Mouse (Mus musculus): ENCODE data around the gene Mettl27. TPM values are rescaled to one million over a fixed set of nuclear protein-coding genes. Genes with fewer than 3 reads are reported as not detected.

Gene Mettl27
- polyA plus RNA-seq (2012), result 5.8 and 6.4 TPM in 2 replicates

DNA sequence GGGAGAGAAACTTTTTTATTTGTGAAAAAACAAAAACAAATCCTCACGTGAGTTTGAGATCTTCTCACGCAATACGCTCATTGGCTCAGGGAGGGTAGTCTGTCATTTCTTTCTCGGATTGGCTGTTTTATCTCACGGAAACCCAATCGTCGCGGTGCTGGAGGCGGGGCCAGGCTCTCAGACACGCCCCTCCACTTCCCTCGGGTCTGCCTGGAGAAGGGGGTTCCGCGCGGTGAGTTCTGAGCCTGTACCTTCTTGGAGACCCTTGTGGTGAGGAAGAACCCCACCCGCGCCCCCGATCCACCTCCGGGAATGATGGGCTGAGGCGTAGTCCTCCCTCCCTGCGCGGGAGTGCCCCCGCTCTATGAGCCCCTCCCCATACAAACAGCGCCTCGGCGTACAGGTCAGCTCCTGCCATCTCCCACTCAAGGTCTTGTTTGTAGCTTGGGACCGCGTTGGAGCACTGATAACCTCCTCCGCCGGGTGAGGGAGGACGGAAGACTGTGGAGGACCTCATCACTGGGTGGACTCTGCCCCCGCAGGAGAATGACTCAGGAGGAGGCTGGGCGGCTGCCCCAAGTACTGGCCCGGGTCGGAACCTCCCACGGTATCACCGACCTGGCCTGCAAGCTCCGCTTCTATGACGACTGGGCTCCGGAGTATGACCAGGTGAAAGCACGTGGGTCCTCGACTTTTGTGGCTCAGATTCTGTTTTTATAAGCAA is at the start of gene Mettl27:
TSS of gene Mettl27 (plus strand) at position 190 of the 724 bp plus-strand sequence.
- Histone ChIP-seq H3K36me3 (ENCODE audit: control insufficient read depth) (peaks cover 26% of the 10 kb centered on the region), H3K9me3 (ENCODE audit: control insufficient read depth, low read length) (no peaks in the 10 kb centered on the region), H3K4me3 (replicated peaks) (peak within 1 kb of the TSS; percentile 66), H3K27me3 (ENCODE audit: control insufficient read depth) (peaks cover 21% of the 10 kb centered on the region), H3K4me1 (ENCODE audit: control insufficient read depth) (peaks cover 38% of the 10 kb centered on the region)
- no peak for TF ChIP-seq GATA1 (IDR thresholded peaks at IDR 0.05; ENCODE audit: low read length)
- TF ChIP-seq TAL1 (IDR thresholded peaks at IDR 0.05; ENCODE audit: low read length), result no peak

DNA sequence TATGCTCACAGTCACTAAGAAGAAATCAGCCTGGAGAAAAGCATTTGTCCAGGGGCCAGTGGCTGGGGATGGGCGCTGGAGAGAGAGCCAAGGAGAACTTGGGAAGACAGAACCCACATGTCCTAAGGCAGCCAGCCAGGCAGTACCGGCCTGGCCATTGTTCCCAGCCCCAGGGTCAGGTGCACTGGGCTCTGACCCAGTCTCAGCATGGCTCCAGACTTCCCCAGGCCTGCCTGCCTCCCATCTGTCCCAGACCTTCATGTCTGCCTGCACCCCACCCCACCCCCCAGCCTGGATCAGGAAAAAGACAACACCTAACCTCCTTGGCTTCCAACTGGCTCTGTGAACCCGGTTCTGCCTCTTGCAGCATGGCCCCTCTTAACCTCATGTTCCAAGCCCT is 49.1 kb upstream of the Mettl27 start:
- no peak overlapping the region for H3K4me3 ChIP-seq (replicated peaks)
- no peaks in the 10 kb centered on the region for H3K4me1 ChIP-seq (ENCODE audit: control insufficient read depth)
- no peaks in the 10 kb centered on the region for H3K9me3 ChIP-seq (ENCODE audit: control insufficient read depth, low read length)
- peaks cover 4% of the 10 kb centered on the region; the same call in 1 of the 2 replicates for H3K27me3 ChIP-seq (ENCODE audit: control insufficient read depth)
- no peaks in the 10 kb centered on the region for H3K36me3 ChIP-seq (ENCODE audit: control insufficient read depth)
- no peak for TF ChIP-seq TAL1 (IDR thresholded peaks at IDR 0.05; ENCODE audit: low read length)

DNA sequence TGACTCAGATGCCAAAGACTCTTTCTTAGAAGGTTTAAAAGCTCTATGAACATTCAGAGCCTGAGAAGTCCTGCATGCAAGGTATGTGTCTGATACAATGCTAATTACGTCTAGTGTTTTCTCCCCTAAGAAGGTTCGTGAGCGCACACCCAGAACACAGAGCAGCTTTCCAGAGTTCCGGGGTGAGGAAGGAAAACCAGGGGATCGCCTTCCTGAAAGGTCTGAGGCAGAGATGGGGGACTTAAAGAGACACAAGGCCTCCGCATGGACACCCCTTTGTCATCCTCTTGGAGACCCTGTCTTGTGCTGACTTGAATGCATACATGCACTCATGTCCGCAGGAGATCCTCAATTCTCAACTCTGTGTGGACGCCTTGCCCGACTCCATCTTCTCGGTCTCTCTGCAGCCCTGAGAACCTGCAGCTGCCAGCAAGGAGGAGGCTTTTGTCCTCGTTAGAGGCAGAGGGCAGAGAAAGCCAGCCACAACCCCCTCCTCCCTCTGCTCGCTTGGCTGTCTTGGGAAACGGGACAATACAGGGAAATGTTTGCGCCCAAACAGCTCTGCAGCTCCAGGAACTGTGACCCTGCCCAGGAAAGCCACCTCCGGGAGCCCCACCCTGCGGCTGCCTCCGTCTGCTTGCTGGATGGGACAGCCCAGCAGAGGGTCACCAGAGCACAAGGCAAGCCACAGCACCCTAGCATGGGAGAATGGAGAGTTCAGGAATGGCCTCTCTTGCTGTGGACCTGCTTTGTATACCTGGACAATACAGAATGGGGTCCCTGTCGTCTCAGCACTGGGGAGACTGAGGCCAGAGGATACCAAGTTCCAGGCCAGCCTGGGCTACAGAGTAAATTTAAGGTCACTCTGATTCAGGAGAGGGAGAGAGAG is 44.5 kb upstream of the Mettl27 start:
- peaks cover 4% of the 10 kb centered on the region; the same call in 1 of the 2 replicates for H3K27me3 ChIP-seq (ENCODE audit: control insufficient read depth)
- H3K36me3 ChIP-seq (ENCODE audit: control insufficient read depth), result no peaks in the 10 kb centered on the region
- TF ChIP-seq TAL1 (IDR thresholded peaks at IDR 0.05; ENCODE audit: low read length), result no peak
- no peak for TF ChIP-seq GATA1 (IDR thresholded peaks at IDR 0.05; ENCODE audit: low read length)
- H3K4me1 ChIP-seq (ENCODE audit: control insufficient read depth), result no peaks in the 10 kb centered on the region
- no peak overlapping the region for H3K4me3 ChIP-seq (replicated peaks)
- peaks cover under 1% of the 10 kb centered on the region for H3K9me3 ChIP-seq (ENCODE audit: control insufficient read depth, low read length)

DNA sequence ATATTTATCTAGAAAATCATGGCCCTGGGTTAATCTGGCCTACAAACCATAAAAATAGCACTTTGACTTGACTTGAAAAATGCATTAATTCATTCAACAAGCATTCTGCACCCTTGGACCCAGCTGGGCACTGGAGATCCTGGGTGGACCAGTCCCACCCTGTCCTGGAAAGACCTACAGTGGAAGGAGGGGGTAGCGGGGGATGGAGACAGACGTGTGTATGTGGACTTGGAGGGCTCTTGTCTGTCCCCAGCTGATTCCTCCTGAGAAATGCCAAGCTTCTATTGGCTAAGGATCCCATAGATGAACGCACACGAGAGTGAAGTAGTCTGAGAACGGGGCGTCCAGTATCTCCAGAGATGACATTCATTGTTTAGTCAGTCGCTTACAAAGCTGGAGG is 43.7 kb upstream of the Mettl27 start:
- Histone ChIP-seq H3K27me3 (ENCODE audit: control insufficient read depth) (peaks cover 4% of the 10 kb centered on the region; the same call in 1 of the 2 replicates), H3K4me1 (ENCODE audit: control insufficient read depth) (no peaks in the 10 kb centered on the region), H3K9me3 (ENCODE audit: control insufficient read depth, low read length) (peaks cover 6% of the 10 kb centered on the region), H3K4me3 (replicated peaks) (no peak overlapping the region), H3K36me3 (ENCODE audit: control insufficient read depth) (no peaks in the 10 kb centered on the region)
- no peak for TF ChIP-seq GATA1 (IDR thresholded peaks at IDR 0.05; ENCODE audit: low read length)
- TF ChIP-seq TAL1 (IDR thresholded peaks at IDR 0.05; ENCODE audit: low read length), result no peak

DNA sequence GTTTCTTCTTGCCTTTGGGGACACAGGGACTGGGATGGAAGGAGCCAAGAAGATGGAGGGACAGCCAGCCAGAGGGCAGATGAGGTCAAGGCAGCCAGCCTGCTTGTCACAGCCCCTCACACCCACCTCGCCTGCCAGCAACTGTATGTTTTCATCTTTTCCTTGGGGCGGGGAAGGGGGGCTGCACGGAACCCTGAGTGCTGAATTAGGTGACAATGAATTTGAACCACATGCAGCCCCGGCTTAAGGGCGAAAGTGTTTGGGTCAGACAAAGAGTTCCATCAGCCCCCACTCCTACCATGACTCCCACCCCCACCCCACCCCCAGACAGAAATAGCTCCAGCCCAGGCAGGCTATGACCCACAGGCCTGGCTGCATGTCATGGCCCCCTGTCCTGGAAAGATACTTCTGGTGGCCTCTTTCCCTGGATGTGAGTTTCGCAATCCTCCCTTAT is 41.5 kb upstream of the Mettl27 start:
- TF ChIP-seq GATA1 (IDR thresholded peaks at IDR 0.05; ENCODE audit: low read length) (no peak), TAL1 (IDR thresholded peaks at IDR 0.05; ENCODE audit: low read length) (no peak)
- no peaks in the 10 kb centered on the region for H3K36me3 ChIP-seq (ENCODE audit: control insufficient read depth)
- H3K4me3 ChIP-seq (replicated peaks), result no peak overlapping the region
- H3K27me3 ChIP-seq (ENCODE audit: control insufficient read depth), result peaks cover 4% of the 10 kb centered on the region; the same call in 1 of the 2 replicates
- no peaks in the 10 kb centered on the region for H3K4me1 ChIP-seq (ENCODE audit: control insufficient read depth)
- H3K9me3 ChIP-seq (ENCODE audit: control insufficient read depth, low read length), result peaks cover 6% of the 10 kb centered on the region

DNA sequence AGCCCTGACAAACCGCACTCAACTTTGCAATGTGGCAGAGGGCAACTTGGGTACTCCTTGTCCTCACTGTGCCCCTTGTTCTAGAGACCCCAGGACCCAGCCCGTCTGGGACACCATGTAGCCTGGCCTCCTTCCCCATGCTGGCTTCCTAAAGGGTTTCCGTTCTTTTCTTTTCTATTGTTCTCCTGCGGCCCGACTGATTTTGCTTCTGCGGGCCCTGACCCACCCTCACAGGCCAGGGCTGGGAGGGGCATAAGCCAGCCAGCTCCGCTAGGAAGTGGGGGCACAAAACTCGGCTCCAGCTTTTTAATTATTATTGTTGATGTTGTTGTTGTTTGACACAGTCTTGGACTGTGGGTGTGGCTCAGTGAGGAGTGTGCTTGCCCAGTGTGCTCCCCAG is 40.6 kb upstream of the Mettl27 start:
- no peak overlapping the region for H3K4me3 ChIP-seq (replicated peaks)
- H3K9me3 ChIP-seq (ENCODE audit: control insufficient read depth, low read length), result peaks cover 6% of the 10 kb centered on the region
- H3K36me3 ChIP-seq (ENCODE audit: control insufficient read depth), result no peaks in the 10 kb centered on the region
- peaks cover 4% of the 10 kb centered on the region; the same call in 1 of the 2 replicates for H3K27me3 ChIP-seq (ENCODE audit: control insufficient read depth)
- no peaks in the 10 kb centered on the region for H3K4me1 ChIP-seq (ENCODE audit: control insufficient read depth)
- TF ChIP-seq GATA1 (IDR thresholded peaks at IDR 0.05; ENCODE audit: low read length) (no peak), TAL1 (IDR thresholded peaks at IDR 0.05; ENCODE audit: low read length) (no peak)

DNA sequence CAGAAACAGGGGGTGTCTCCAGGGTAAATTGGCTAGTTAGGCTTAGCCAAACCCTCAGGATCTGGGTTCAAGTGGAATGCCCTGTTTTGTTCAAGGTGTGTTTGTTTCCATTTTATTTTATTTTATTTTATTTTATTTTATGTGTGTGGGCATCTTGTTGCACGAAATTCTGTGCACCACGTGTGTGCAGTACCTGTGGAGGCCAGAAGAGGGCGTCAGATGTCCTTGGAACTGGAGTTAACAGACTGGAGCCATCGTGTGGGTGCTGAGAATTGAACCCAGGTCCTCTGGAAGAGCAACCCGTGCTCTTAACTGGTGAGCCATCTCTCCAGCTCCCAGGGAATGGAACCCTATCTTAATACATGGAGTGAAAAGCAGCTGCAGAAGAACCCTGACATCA is 39.5 kb upstream of the Mettl27 start:
- Histone ChIP-seq H3K27me3 (ENCODE audit: control insufficient read depth) (peaks cover under 1% of the 10 kb centered on the region; the same call in 1 of the 2 replicates), H3K4me1 (ENCODE audit: control insufficient read depth) (no peaks in the 10 kb centered on the region), H3K36me3 (ENCODE audit: control insufficient read depth) (no peaks in the 10 kb centered on the region), H3K9me3 (ENCODE audit: control insufficient read depth, low read length) (peaks cover 6% of the 10 kb centered on the region), H3K4me3 (replicated peaks) (no peak overlapping the region)
- TF ChIP-seq TAL1 (IDR thresholded peaks at IDR 0.05; ENCODE audit: low read length), result no peak
- TF ChIP-seq GATA1 (IDR thresholded peaks at IDR 0.05; ENCODE audit: low read length), result no peak

DNA sequence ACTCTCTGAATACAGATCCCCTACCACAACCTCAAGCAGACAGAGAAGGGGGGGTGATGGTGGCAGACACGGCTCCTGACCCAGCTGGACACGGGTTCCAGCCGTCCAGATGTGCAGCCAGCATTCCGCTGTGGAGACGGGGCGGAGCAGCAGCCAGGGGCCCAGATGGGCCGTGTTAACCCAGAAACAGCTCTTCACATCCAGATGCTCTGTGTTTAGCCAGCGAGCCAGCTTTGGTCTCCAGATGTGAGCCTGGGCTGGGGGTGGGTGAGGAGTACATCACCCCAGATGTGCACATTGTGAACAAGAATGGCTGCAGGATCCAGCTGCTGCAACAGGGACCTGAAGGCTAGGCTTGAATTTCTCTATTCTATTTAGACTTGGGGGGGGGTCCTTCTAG is 36.9 kb upstream of the Mettl27 start:
- peaks cover 6% of the 10 kb centered on the region for H3K9me3 ChIP-seq (ENCODE audit: control insufficient read depth, low read length)
- H3K27me3 ChIP-seq (ENCODE audit: control insufficient read depth), result no peaks in the 10 kb centered on the region
- no peak overlapping the region for H3K4me3 ChIP-seq (replicated peaks)
- H3K4me1 ChIP-seq (ENCODE audit: control insufficient read depth), result no peaks in the 10 kb centered on the region
- no peaks in the 10 kb centered on the region for H3K36me3 ChIP-seq (ENCODE audit: control insufficient read depth)
- TF ChIP-seq TAL1 (IDR thresholded peaks at IDR 0.05; ENCODE audit: low read length) (no peak), GATA1 (IDR thresholded peaks at IDR 0.05; ENCODE audit: low read length) (no peak)

DNA sequence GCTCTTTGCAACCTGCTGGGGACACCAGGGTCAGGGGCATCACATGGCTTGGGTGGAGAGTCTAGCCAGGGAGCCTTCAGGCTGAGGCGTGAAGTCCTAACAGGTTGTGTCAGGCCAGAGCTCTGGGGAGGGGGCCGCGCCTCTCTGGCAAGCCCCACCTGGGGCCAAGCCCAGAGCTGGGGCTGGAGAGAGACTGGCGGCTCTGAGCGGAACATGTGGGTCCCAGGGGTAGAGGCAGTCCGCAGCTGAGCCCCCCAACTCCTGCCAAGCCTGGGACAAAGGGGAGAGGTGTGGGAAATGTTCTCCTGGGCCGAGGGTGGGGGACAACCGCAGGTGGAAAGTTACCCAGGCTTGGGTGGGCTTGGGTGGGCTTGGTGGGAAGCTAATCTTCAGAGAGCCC is 35.2 kb upstream of the Mettl27 start:
- TF ChIP-seq GATA1 (IDR thresholded peaks at IDR 0.05; ENCODE audit: low read length) (no peak), TAL1 (IDR thresholded peaks at IDR 0.05; ENCODE audit: low read length) (no peak)
- Histone ChIP-seq H3K4me3 (replicated peaks) (no peak overlapping the region), H3K27me3 (ENCODE audit: control insufficient read depth) (no peaks in the 10 kb centered on the region)

More for the DNA sequence above, 35.2 kb upstream of the Mettl27 start:
- Histone ChIP-seq H3K9me3 (ENCODE audit: control insufficient read depth, low read length) (peaks cover 6% of the 10 kb centered on the region), H3K4me1 (ENCODE audit: control insufficient read depth) (no peaks in the 10 kb centered on the region), H3K36me3 (ENCODE audit: control insufficient read depth) (no peaks in the 10 kb centered on the region)
